Mouse (Mus musculus) small intestine, adult 2 months (tissue): Measurements from ENCODE around the gene Kcnk2.

Experiments
- CTCF ChIP-seq: fragments of 200-500 bp; IDR thresholded peaks from 2 replicates; pipeline ENCODE4 v1.5.1; 2012; ENCODE audit warnings: low read depth, mild to moderate bottlenecking, control low read depth, inconsistent platforms, low read length, moderate library complexity, mixed read lengths; ENCODE audit not compliant: insufficient replicate concordance, insufficient read length; ENCODE audit errors: extremely low read depth
- POLR2A ChIP-seq: fragments of 200-500 bp; IDR thresholded peaks from 2 replicates; pipeline ENCODE4 v1.6.1; 2012; ENCODE audit warnings: low read depth, mild to moderate bottlenecking, control low read depth, inconsistent platforms, low read length, moderate library complexity

- TF ChIP-seq CTCF (no peak), POLR2A (no peak)
Measured at GRCm38 (mm10) chr1:189437126-189437525, 35.1 kb upstream of the Kcnk2 start.
